Mouse (Mus musculus): ENCODE results near the gene Nmnat1.
"Not testable (repeated sequence)": the region's sequence is repeated elsewhere in the genome, so short reads cannot be mapped to it uniquely, and the experiment has no call there.

The Nmnat1 gene

DNA sequence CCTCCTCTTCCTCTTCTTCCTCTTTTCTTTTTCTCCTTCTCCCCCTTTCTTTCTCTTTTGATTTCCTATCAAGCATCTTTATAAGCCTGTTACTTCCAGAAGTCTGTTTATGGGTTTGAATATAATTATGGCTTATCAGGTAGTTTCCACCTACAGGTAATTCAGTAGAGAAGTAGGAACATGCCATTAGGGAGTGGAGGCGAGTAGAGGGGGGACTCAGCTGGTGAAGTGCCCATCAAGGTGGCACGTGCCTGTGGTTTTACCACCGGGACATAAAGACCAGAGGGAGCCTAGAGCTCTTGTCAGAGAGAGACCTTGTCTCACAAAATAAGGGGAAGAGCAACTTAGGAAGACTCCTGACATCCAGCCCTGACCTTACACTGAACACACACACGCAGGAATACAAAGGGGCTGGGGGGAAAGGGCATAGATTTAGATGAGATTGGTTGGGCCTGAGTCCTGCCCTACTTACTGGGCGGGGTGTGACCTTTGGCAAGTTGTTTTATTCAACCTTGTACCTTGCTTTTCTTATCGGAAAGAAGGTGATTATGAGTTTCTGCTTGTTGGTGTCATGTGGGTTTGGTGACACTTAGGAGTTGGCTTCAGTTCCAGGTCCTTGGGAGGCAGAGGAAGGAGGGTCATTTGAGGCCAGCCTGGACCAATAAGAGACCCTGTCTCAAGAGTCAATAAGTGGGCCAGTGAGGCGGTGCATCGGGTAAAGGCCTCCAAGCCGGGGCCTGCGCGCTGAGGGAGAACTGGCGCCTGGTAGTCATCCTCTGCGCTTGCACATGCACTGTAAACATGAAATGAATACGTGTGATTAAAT is 4.6 kb upstream of the Nmnat1 start:
- no peak for DNase-seq (ENCODE audit: low read depth)

DNA sequence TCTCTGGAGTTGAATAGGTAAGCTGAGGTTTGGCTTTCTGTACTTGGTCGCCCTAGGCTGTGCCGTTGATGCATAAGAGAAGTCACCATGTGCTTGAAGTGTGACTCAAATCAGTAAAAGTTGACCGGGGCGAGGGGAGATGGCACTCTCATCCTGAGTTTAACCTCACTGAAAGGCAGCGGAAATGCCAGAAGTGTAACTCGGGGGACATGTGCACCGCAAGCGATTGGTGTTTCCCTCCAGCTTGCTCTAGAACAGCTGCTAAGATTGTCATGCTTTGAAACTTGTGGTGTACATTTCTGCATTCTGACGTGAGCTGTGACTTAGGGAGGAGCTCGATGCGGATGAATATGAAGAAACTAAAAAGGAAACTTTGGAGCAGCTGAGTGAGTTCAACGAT is 2.7 kb upstream of the Nmnat1 start:
- no peak for DNase-seq (ENCODE audit: low read depth)

GRCm38 (mm10) chr4:149485825-149486206 is 814 bp upstream of the Nmnat1 start:
- peak; percentile 19 for DNase-seq (ENCODE audit: low read depth)

DNA sequence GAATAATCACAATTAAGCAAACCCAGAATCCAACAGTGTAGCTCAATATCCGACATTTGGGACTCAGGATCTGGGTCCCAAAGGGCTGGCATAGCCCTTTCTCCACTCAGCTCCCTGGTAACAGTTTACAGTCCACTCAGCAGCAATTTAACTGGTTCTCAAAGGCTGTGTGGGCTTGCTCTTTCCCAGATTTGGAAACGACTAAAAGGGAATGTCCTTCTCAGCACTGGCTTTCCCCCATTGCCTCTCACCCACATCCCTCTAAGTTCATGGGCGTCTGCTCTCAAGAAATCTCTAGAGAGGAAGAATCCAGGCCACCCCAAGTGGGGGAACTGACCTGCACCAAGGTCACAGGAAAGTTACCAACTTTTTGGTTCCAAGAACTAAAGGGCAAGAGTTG is 436 bp downstream of the Nmnat1 start:
- DNase-seq (ENCODE audit: low read depth) = no peak

- no peak for DNase-seq (ENCODE audit: low read depth)
These were observed 7.9 kb downstream of the Nmnat1 start, which contains the start of gene Tmem274 for GRCm38 (mm10) chr4:149477078-149477477. Gene Tmem274, plus strand, starts transcription at chr4:149477378.

- no peak for DNase-seq (ENCODE audit: low read depth)
These were observed 9.9 kb downstream of the Nmnat1 start for GRCm38 (mm10) chr4:149475096-149475495.

DNA sequence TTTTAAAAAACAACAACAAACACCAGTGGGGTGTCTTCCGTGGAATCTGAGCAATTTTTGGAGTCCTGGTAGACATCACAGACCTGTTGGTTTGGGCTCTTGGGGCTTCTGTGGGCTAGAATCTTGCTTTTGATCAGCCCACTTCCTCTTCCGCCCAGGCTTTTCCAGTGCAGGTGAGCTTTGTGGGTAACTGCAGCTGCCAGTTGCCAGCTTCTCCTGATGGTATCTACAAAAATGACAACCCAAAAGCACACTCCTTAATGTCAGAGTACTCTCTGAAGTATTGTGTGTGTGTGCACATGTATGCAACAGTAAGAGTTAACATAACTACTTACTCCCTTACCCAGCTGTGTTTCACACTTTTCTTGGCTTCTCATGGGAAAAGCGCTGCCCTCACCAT is 15.4 kb downstream of the Nmnat1 start:
- no peak for DNase-seq (ENCODE audit: low read depth)

GRCm38 (mm10) chr4:149463435-149463950 is 21.5 kb downstream of the Nmnat1 start:
- DNase-seq (ENCODE audit: low read depth) = no peak

GRCm38 (mm10) chr4:149462305-149462971 is 22.6 kb downstream of the Nmnat1 start:
- DNase-seq (ENCODE audit: low read depth) = no peak

DNA sequence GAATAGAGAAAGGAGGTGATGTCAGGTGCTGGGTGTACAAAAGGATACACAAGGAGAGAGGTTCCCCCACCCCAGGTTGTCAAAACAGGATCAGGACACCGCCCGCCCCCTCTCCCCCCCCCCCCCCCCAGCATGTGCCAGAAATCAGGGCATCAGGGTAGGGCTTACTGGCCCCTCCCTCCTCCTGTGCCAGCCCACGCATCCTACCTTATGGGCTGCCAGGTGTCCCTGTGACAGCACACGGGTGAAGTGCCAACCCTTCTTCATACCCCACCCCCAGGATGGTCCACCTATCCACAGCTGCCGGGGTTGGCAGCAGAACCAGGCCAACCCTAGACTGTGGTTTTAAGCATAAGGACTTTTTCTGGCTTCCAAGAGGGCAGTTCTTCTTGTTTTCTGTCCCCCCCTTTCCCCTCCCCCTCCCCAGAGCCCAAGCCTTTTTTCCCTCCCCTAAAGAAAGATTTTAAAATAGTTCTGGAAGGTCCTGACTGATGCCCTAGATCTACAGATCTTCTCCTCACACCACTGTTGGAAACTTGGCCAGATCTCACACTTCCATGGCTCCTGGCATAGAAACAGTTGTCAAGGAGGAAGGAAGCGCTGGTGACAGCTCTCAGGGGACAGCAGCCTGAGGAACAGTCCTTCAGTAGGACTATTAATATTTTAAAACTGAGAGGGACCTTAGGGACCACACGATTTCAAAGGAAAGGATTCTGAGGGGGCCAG is 23.3 kb downstream of the Nmnat1 start:
- no peak for DNase-seq (ENCODE audit: low read depth)

DNA sequence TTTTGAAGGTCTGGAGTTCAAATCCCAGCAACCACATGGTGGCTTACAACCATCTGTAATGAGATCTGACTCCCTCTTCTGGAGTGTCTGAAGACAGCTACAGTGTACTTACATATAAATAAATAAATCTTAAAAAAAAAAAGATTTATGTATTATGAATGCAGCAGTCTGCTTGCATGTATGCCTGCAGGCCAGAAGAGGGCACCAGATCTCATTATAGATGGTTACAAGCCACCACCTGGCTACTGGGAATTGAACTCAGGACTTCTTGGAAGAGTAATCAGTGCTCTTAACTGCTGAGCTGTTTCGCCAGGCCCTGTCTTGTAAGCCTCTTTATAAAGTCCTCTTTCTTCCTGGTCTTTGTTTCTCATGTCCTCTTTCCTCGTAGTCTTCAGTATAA is 24.5 kb downstream of the Nmnat1 start:
- not testable (repeated sequence) for DNase-seq (ENCODE audit: low read depth)

GRCm38 (mm10) chr4:149459425-149459824 is 25.6 kb downstream of the Nmnat1 start:
- no peak for DNase-seq (ENCODE audit: low read depth)

DNA sequence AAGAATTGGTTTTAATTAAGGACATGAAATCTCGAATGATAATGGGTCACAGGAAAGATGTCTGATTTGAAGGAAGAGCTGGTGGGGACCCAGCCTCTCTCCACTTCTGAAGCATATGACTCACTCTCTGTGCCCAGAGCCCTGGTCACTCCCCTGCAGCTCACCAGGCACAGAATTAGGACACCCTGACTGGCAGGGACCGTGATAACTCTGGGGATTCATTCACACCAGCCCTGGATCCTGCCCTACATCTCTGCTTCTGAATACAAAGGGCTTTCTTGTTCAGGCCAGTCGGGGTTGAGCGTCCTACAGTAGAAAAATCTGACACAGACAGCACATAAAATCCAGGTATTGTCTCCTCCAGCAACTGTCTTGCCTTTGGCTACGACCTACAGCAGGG is 26.5 kb downstream of the Nmnat1 start:
- no peak for DNase-seq (ENCODE audit: low read depth)

GRCm38 (mm10) chr4:149457831-149458430 is 27.1 kb downstream of the Nmnat1 start:
- DNase-seq (ENCODE audit: low read depth) = no peak

GRCm38 (mm10) chr4:149457163-149457562 is 27.8 kb downstream of the Nmnat1 start:
- DNase-seq (ENCODE audit: low read depth) = not testable (repeated sequence)

DNA sequence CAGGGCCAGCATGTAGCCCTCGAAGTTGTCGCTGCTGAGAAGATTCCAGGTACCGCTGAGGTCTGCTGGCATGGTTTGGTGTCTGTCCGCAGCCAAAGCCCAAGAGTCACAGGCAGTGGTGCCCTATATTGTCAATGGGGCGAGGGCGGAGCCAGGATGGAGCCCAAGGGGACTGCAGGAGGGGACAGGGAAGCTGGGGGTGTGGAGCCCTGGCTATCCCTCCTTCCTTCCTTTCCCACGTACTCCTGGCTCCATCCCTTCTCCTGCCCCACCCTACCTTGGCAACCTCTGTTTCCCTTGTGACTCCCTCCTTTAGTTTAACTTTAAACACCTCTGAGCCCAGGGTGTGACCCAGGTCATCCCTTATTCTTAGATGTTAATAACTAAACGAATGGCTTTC is 30.1 kb downstream of the Nmnat1 start, which contains the start of gene Rbp7:
Rbp7 (minus strand) TSS at position 100 of the 400 bp plus-strand sequence.
- DNase-seq (ENCODE audit: low read depth) = no peak

DNA sequence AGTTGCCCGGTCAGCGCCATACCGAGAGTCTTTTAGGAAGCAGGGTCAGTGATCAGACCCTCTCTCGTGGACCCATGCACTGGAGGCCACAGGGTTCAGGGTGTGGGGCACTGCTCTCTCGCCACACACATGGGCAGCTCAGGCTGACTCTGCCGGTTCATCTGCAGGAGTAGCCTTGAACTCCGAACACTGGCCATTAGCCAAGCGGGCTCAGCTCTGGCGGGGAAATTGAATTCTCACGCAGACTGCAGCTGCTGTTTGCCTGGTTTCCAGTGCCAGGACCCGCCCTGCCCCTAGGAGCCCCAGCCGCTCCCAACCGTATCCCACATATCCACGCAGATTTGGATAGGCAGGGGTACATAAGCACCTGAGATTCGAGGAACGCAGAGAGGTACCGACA is 30.7 kb downstream of the Nmnat1 start:
- DNase-seq (ENCODE audit: low read depth) = no peak

- no peak for DNase-seq (ENCODE audit: low read depth)
These were observed 31.3 kb downstream of the Nmnat1 start for GRCm38 (mm10) chr4:149453656-149454055.

- DNase-seq (ENCODE audit: low read depth) = no peak
These were observed 34.4 kb downstream of the Nmnat1 start for GRCm38 (mm10) chr4:149450636-149451035.

DNA sequence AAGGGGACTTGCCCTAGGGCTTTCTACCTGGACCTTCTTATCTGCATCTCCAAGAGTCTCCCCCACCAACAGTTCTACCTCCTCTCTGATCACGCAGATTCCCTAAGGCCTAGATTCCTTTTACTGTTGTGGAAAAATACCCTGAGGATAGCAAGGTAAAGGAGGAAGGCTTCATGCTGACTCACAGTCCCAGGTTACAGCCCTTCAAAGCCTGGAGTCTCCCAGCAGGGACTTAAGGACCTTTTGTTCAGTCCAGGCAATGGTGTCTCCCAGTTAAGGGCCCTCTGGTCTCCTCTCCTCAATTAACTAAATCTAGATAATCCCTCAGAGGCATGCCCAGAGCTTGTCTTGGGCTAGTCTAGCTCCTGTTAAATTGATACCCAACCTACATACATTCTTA is 38.7 kb downstream of the Nmnat1 start:
- DNase-seq (ENCODE audit: low read depth) = no peak

- DNase-seq (ENCODE audit: low read depth) = no peak
These were observed 39.1 kb downstream of the Nmnat1 start for GRCm38 (mm10) chr4:149445868-149446267.
